Mouse (Mus musculus) left cerebral cortex, postnatal 36 days (tissue): ENCODE results near the gene Ppp1r13l. TPM values are rescaled to one million over a fixed set of nuclear protein-coding genes. Genes with fewer than 3 reads are reported as not detected.
A peak's percentile ranks its signal among the peaks of the same experiment; 100 is the strongest.

ENCODE experiments used
- DNase-seq, 2 experiments: peaks; one replicate each; pipeline ENCODE4 v3.0.0; 2021 to 2022; ENCODE audit warnings: low spot score in 2 of 2, mixed read lengths in 1 of 2
- intact Hi-C: fragments of 180-260 bp; cut with DNase I; formaldehyde crosslinking; loops from one replicate; pipeline ENCODE4 v1.15.1; 2025
- total RNA-seq, 2 experiments: library from RNA; stranded (reverse); gene quantifications; 2 replicates each; pipeline ENCODE4 v1.2.3; 2021

Ppp1r13l gene
- total RNA-seq, 2 experiments from 2014 or later, result 5.1 to 7.9 TPM

- intact Hi-C loops, result no loop called here
Observed at GRCm38 (mm10) chr7:19332709-19333352, 26.7 kb upstream of the Ppp1r13l start.

GRCm38 (mm10) chr7:19335583-19335982 lies 24.0 kb upstream of the Ppp1r13l start:
- no peak for DNase-seq
- intact Hi-C loops, result no loop called here

More at GRCm38 (mm10) chr7:19332709-19333352, 26.7 kb upstream of the Ppp1r13l start:
- DNase-seq, result peak; percentile 87 to 91

GRCm38 (mm10) chr7:19337122-19337521 lies 22.4 kb upstream of the Ppp1r13l start:
- intact Hi-C loops, result no loop called here
- peak in 1 of 2 experiments; percentile 70 for DNase-seq

- DNase-seq, result no peak
- intact Hi-C loops, result no loop called here
Observed at GRCm38 (mm10) chr7:19338060-19338459, 21.5 kb upstream of the Ppp1r13l start.

- DNase-seq, result no peak
- intact Hi-C loops, result no loop called here
Observed at GRCm38 (mm10) chr7:19338596-19338995, 21.0 kb upstream of the Ppp1r13l start.

GRCm38 (mm10) chr7:19341250-19341649 lies 18.3 kb upstream of the Ppp1r13l start:
- intact Hi-C loops, result loop anchor here (5.0 kb wide), 2 partner anchors 104 to 164 kb away; partner anchors contain the start of gene Eml2
- DNase-seq, result no peak

- DNase-seq, result peak; percentile 75
- intact Hi-C loops, result loop anchor here (1.0 to 5.0 kb wide), 3 partner anchors 41 to 165 kb away; partner anchors contain the start of gene Eml2
Observed at GRCm38 (mm10) chr7:19341761-19342409, 17.7 kb upstream of the Ppp1r13l start.

- intact Hi-C loops, result loop anchor here (1.0 to 5.0 kb wide), 3 partner anchors 41 to 165 kb away; partner anchors contain the start of gene Eml2
Observed at GRCm38 (mm10) chr7:19342481-19343027, 17.0 kb upstream of the Ppp1r13l start.

GRCm38 (mm10) chr7:19343210-19343808 lies 16.2 kb upstream of the Ppp1r13l start:
- intact Hi-C loops, result loop anchor here (5.0 kb wide), 2 partner anchors 106 to 166 kb away; partner anchors contain the start of gene Eml2
- DNase-seq, result peak; percentile 57 to 69

More at GRCm38 (mm10) chr7:19342481-19343027, 17.0 kb upstream of the Ppp1r13l start:
- DNase-seq, result peak; percentile 89 to 91

GRCm38 (mm10) chr7:19344237-19344847 lies 15.2 kb upstream of the Ppp1r13l start, which contains the start of gene Ercc1:
Gene Ercc1 (plus strand): TSS chr7:19344778.
- DNase-seq, result no peak
- intact Hi-C loops, result loop anchor here (5.0 kb wide), 2 partner anchors 107 to 167 kb away; partner anchors contain the start of gene Eml2

GRCm38 (mm10) chr7:19344938-19345471 lies 14.5 kb upstream of the Ppp1r13l start:
- peak; percentile 94 to 95 for DNase-seq
- intact Hi-C loops, result loop anchor here (5.0 kb wide), 2 partner anchors 108 to 168 kb away; partner anchors contain the start of gene Eml2

- no peak for DNase-seq
- intact Hi-C loops, result no loop called here
Observed at GRCm38 (mm10) chr7:19349188-19349915, 10.2 kb upstream of the Ppp1r13l start.

- intact Hi-C loops, result no loop called here
- no peak for DNase-seq
Observed at GRCm38 (mm10) chr7:19350221-19350620, 9.3 kb upstream of the Ppp1r13l start.

GRCm38 (mm10) chr7:19354991-19355390 lies 4.6 kb upstream of the Ppp1r13l start:
- DNase-seq, result no peak
- intact Hi-C loops, result no loop called here

- no peak for DNase-seq
- intact Hi-C loops, result no loop called here
Observed at GRCm38 (mm10) chr7:19356311-19356710, 3.2 kb upstream of the Ppp1r13l start.

- DNase-seq, result no peak
Observed at GRCm38 (mm10) chr7:19357381-19358375, 1.9 kb upstream of the Ppp1r13l start.

GRCm38 (mm10) chr7:19358634-19359033 lies 915 bp upstream of the Ppp1r13l start:
- intact Hi-C loops, result no loop called here

More at GRCm38 (mm10) chr7:19357381-19358375, 1.9 kb upstream of the Ppp1r13l start:
- intact Hi-C loops, result no loop called here

More at GRCm38 (mm10) chr7:19358634-19359033, 915 bp upstream of the Ppp1r13l start:
- DNase-seq, result no peak
